Mouse (Mus musculus) embryonic facial prominence, embryonic 15.5 days (tissue): ENCODE results near the gene Kcnn1. TPM values are rescaled to one million over a fixed set of nuclear protein-coding genes. Genes with fewer than 3 reads are reported as not detected.
"Not testable (repeated sequence)": the region's sequence is repeated elsewhere in the genome, so short reads cannot be mapped to it uniquely, and the experiment has no call there.

Experiments used
- ATAC-seq: fragments of 200-750 bp; cut with Nextera tagmentation; 2 replicates; pipeline ENCODE4 v1.8.0; 2017; ENCODE audit warnings: low read depth, moderate TSS enrichment; ENCODE audit not compliant: insufficient number of reproducible peaks, low FRiP score, low TSS enrichment
- H3K27ac ChIP-seq: fragments of 300-500 bp; sonication (generic); replicated peaks from 2 replicates; pipeline ENCODE4 v1.5.1; 2015; ENCODE audit warnings: mild to moderate bottlenecking, inconsistent platforms
- H3K27me3 ChIP-seq: fragments of 300-500 bp; sonication (generic); 2 replicates; pipeline ENCODE4 v1.6.1; 2015; ENCODE audit warnings: inconsistent platforms
- H3K36me3 ChIP-seq: fragments of 300-500 bp; sonication (generic); 2 replicates; pipeline ENCODE4 v1.6.1; 2015; ENCODE audit warnings: mild to moderate bottlenecking, inconsistent platforms
- H3K4me1 ChIP-seq: fragments of 300-500 bp; sonication (generic); 2 replicates; pipeline ENCODE4 v1.6.1; 2015; ENCODE audit warnings: inconsistent platforms
- H3K4me2 ChIP-seq: fragments of 300-500 bp; sonication (generic); replicated peaks from 2 replicates; pipeline ENCODE4 v1.6.1; 2015; ENCODE audit warnings: mild to moderate bottlenecking, inconsistent platforms
- H3K4me3 ChIP-seq: fragments of 300-500 bp; sonication (generic); replicated peaks from 2 replicates; pipeline ENCODE4 v1.5.1; 2015; ENCODE audit warnings: mild to moderate bottlenecking, inconsistent platforms
- H3K9ac ChIP-seq: fragments of 300-500 bp; sonication (generic); 2 replicates; pipeline ENCODE4 v1.6.1; 2015; ENCODE audit warnings: inconsistent platforms
- H3K9me3 ChIP-seq: fragments of 300-500 bp; sonication (generic); replicated peaks from 2 replicates; pipeline ENCODE4 v1.6.1; 2016; ENCODE audit warnings: inconsistent platforms
- WGBS: fragments of 180-500 bp; shearing (Covaris S2); methylation state at CpG from one replicate; pipeline ENCODE4 v1.1.7; 2015; 5-methylcytosine and 5-hydroxymethylcytosine counted together
- polyA plus RNA-seq: library from polyadenylated mRNA; unstranded; fragments of >200 nt; fragmentation: Nextera tagmentation; extraction: Ambion mirVana; gene quantifications from 2 replicates; pipeline ENCODE4 v1.2.1, GENCODE M21; 2015

Gene Kcnn1
- polyA plus RNA-seq, 1 experiment from 2014 or later, result 5.6 TPM

- ATAC-seq, result no peak
- no peak overlapping the region for H3K9ac ChIP-seq
- peaks cover 15% of the 10 kb centered on the region; the same call in 1 of the 2 replicates for H3K4me1 ChIP-seq
Observed at GRCm38 (mm10) chr8:70823802-70824201, 39.3 kb downstream of the Kcnn1 start.

GRCm38 (mm10) chr8:70822594-70822993 is 40.5 kb downstream of the Kcnn1 start:
- not testable (repeated sequence) for H3K4me2 ChIP-seq, H3K4me3 ChIP-seq, H3K9ac ChIP-seq, H3K27ac ChIP-seq, H3K27me3 ChIP-seq, H3K9me3 ChIP-seq, ATAC-seq, H3K36me3 ChIP-seq
- WGBS, result 84% methylated on average over 3 of the region's 3 CpGs
- H3K4me1 ChIP-seq, result peaks cover 15% of the 10 kb centered on the region; the same call in 1 of the 2 replicates

More at GRCm38 (mm10) chr8:70823802-70824201, 39.3 kb downstream of the Kcnn1 start:
- H3K4me3 ChIP-seq, result no peak overlapping the region
- no peaks in the 10 kb centered on the region; the same call in 1 of the 2 replicates for H3K9me3 ChIP-seq
- H3K36me3 ChIP-seq, result no peaks in the 10 kb centered on the region
- WGBS, result 81% methylated on average over 7 of the region's 7 CpGs
- no peak overlapping the region for H3K27ac ChIP-seq
- H3K4me2 ChIP-seq, result no peak overlapping the region
- 0 out of 2 replicates have a peak, but pooled peaks cover 7% of the 10 kb centered on the region for H3K27me3 ChIP-seq

- no peak overlapping the region for H3K4me3 ChIP-seq
- 29% methylated on average over 11 of the region's 11 CpGs for WGBS
Observed at GRCm38 (mm10) chr8:70821992-70822391, 41.1 kb downstream of the Kcnn1 start.

GRCm38 (mm10) chr8:70821399-70821962 is 41.6 kb downstream of the Kcnn1 start:
- peaks cover 15% of the 10 kb centered on the region for H3K27me3 ChIP-seq
- 14% methylated on average over 30 of the region's 30 CpGs for WGBS
- no peak overlapping the region for H3K4me3 ChIP-seq
- no peak overlapping the region for H3K9ac ChIP-seq
- no peak overlapping the region for H3K4me2 ChIP-seq
- peaks cover 3% of the 10 kb centered on the region for H3K9me3 ChIP-seq
- no peak overlapping the region for H3K27ac ChIP-seq
- peaks cover 20% of the 10 kb centered on the region for H3K4me1 ChIP-seq
- H3K36me3 ChIP-seq, result no peaks in the 10 kb centered on the region
- no peak for ATAC-seq

More at GRCm38 (mm10) chr8:70821992-70822391, 41.1 kb downstream of the Kcnn1 start:
- ATAC-seq, result no peak
- Histone ChIP-seq H3K9ac (no peak overlapping the region), H3K4me1 (peaks cover 15% of the 10 kb centered on the region), H3K4me2 (no peak overlapping the region), H3K27me3 (peaks cover 10% of the 10 kb centered on the region), H3K36me3 (no peaks in the 10 kb centered on the region), H3K27ac (no peak overlapping the region), H3K9me3 (peaks cover 3% of the 10 kb centered on the region)

GRCm38 (mm10) chr8:70820101-70820935 is 42.7 kb downstream of the Kcnn1 start:
- 3% methylated on average over 31 of the region's 31 CpGs for WGBS

GRCm38 (mm10) chr8:70816679-70817078 is 46.4 kb downstream of the Kcnn1 start:
- WGBS, result 8% methylated on average over 30 of the region's 30 CpGs
- no peak for ATAC-seq
- no peaks in the 10 kb centered on the region for H3K36me3 ChIP-seq
- peaks cover 16% of the 10 kb centered on the region for H3K4me1 ChIP-seq
- H3K27me3 ChIP-seq, result peaks cover 23% of the 10 kb centered on the region
- H3K4me2 ChIP-seq, result peak overlapping the region; percentile 36; the same call in 1 of the 2 replicates
- peaks cover 3% of the 10 kb centered on the region for H3K9me3 ChIP-seq
- no peak overlapping the region; the same call in 1 of the 2 replicates for H3K4me3 ChIP-seq
- no peak overlapping the region for H3K27ac ChIP-seq
- H3K9ac ChIP-seq, result no peak overlapping the region

More at GRCm38 (mm10) chr8:70820101-70820935, 42.7 kb downstream of the Kcnn1 start:
- H3K4me1 ChIP-seq, result peaks cover 20% of the 10 kb centered on the region
- H3K27ac ChIP-seq, result no peak overlapping the region
- H3K4me3 ChIP-seq, result no peak overlapping the region
- peak; percentile 54 for ATAC-seq
- H3K27me3 ChIP-seq, result peaks cover 23% of the 10 kb centered on the region
- no peaks in the 10 kb centered on the region for H3K36me3 ChIP-seq
- peaks cover 3% of the 10 kb centered on the region for H3K9me3 ChIP-seq
- peak overlapping the region; percentile 24; the same call in 1 of the 2 replicates for H3K4me2 ChIP-seq
- H3K9ac ChIP-seq, result no peak overlapping the region

- H3K9me3 ChIP-seq, result no peaks in the 10 kb centered on the region
- no peak overlapping the region for H3K4me2 ChIP-seq
- H3K4me3 ChIP-seq, result no peak overlapping the region
- H3K27me3 ChIP-seq, result peaks cover 16% of the 10 kb centered on the region
- no peak for ATAC-seq
- peaks cover 6% of the 10 kb centered on the region for H3K4me1 ChIP-seq
- H3K27ac ChIP-seq, result no peak overlapping the region
- H3K36me3 ChIP-seq, result no peaks in the 10 kb centered on the region
- H3K9ac ChIP-seq, result no peak overlapping the region
- 47% methylated on average over 4 of the region's 4 CpGs for WGBS
Observed at GRCm38 (mm10) chr8:70812885-70813284, 50.2 kb downstream of the Kcnn1 start.

- 35% methylated on average over 4 of the region's 4 CpGs for WGBS
- H3K36me3 ChIP-seq, result no peaks in the 10 kb centered on the region
- H3K4me2 ChIP-seq, result no peak overlapping the region
- H3K9ac ChIP-seq, result no peak overlapping the region
- H3K4me3 ChIP-seq, result no peak overlapping the region
- H3K27me3 ChIP-seq, result peaks cover 14% of the 10 kb centered on the region
- no peak for ATAC-seq
- H3K4me1 ChIP-seq, result peaks cover 5% of the 10 kb centered on the region
- no peak overlapping the region for H3K27ac ChIP-seq
- H3K9me3 ChIP-seq, result no peaks in the 10 kb centered on the region
Observed at GRCm38 (mm10) chr8:70812055-70812454, 51.0 kb downstream of the Kcnn1 start.

- Histone ChIP-seq H3K9me3 (no peaks in the 10 kb centered on the region), H3K4me2 (no peak overlapping the region), H3K27ac (no peak overlapping the region), H3K27me3 (peaks cover 5% of the 10 kb centered on the region; the same call in 1 of the 2 replicates), H3K4me1 (no peaks in the 10 kb centered on the region; the same call in 1 of the 2 replicates), H3K36me3 (no peaks in the 10 kb centered on the region), H3K4me3 (no peak overlapping the region), H3K9ac (no peak overlapping the region)
- 66% methylated on average over 20 of the region's 20 CpGs for WGBS
- no peak for ATAC-seq
Observed at GRCm38 (mm10) chr8:70810962-70811680, 51.9 kb downstream of the Kcnn1 start.

GRCm38 (mm10) chr8:70808955-70809701 is 53.9 kb downstream of the Kcnn1 start:
- Histone ChIP-seq H3K9me3 (no peaks in the 10 kb centered on the region), H3K27me3 (0 out of 2 replicates have a peak, but pooled peaks cover 5% of the 10 kb centered on the region), H3K9ac (no peak overlapping the region), H3K27ac (no peak overlapping the region), H3K4me3 (no peak overlapping the region), H3K4me1 (peaks cover 6% of the 10 kb centered on the region), H3K4me2 (no peak overlapping the region), H3K36me3 (no peaks in the 10 kb centered on the region)
- no peak for ATAC-seq
- 75% methylated on average over 8 of the region's 8 CpGs for WGBS
